Mouse (Mus musculus) lung, postnatal 36 days (tissue): ENCODE results near the gene Nlrp14.
"Not testable (repeated sequence)": the region's sequence is repeated elsewhere in the genome, so short reads cannot be mapped to it uniquely, and the experiment has no call there.

Source experiments
- DNase-seq: peaks from one replicate; pipeline ENCODE4 v3.0.0; 2022; ENCODE audit warnings: mixed read lengths

Nlrp14 gene

DNA sequence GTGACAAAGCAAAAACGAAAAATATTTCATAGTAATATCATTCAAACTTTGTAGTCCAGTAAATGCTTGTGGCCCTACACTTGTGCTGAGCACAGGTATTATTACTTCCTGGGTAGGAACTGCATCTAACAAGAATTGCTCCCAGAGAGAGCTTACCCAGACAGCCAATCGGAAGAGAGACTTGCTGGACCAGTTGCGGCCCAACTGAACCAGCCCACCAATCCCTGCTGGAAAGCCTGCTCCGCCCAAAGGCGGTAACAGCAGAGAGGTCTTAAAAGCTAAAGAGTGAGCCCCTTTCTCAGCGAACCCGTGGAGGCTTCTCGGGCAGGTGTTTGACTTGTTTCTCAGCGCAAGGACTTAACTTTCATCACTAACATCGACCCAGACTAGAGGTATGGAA is at the start of gene Nlrp14:
TSS of gene Nlrp14 (plus strand) at position 301 of the 400 bp plus-strand sequence.
- DNase-seq: no peak

DNA sequence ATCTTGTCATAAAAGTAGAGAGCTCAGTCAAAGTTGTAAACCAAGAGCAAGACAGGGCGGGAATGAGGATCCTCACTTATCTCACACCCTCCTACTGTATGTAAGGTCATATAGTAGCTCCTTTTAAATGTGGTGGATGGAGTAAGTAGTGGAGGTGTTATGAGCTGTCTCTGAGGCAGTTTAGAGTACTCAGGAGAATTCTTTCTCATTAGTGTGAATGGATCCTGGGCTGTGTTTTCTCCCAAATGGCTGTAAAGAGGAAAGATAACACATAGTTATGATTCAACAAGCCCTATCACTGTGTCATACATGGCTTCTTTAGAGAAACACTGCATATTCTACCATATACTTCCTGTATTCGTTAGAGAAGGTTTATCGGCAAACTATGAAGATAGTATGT is 35.8 kb upstream of the Nlrp14 start, which contains the start of gene Olfr715:
TSS of gene Olfr715 (minus strand) at position 101 of the 400 bp plus-strand sequence.
- not testable (repeated sequence) for DNase-seq

DNA sequence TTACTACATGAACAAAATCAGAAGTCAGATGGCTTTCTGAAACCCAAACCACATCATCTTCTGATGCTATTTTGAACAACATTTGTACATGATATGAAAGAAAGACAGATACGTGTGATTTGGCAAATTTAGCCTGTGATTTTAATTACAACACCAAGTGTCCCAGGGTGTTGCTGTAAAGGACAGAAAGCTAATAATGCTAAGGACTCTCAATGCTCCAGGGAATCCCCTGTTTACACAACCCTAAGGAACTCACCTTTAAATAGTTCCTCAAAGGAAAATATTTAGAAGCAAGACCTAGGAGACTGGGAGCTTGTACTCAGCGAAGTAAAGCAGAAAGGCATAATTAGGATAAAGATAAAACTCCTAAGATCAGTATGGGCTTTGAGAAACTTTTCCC is 28.8 kb upstream of the Nlrp14 start, which contains the start of gene Olfr716:
TSS of gene Olfr716 (plus strand) at position 301 of the 400 bp plus-strand sequence.
- not testable (repeated sequence) for DNase-seq

DNA sequence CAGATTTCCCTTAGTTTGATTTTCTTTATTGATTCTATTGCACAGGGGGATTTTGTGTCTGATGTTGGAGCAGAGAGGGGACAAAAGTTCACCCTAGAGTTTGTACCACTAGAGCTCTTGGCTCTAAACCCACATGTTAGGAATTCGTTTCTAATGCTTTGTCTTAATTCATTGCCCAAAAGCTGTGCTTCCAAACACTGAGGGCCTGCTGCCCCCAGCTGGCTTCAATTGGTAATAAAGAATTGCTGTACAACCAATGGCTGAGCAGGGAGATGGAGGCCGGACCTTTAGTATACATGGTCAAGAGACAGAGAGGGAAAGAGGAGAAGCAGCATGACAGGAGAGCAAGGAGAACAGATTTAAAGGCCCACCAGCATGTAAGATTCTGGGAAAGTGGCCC is 13.6 kb downstream of the Nlrp14 start:
- DNase-seq: no peak

DNA sequence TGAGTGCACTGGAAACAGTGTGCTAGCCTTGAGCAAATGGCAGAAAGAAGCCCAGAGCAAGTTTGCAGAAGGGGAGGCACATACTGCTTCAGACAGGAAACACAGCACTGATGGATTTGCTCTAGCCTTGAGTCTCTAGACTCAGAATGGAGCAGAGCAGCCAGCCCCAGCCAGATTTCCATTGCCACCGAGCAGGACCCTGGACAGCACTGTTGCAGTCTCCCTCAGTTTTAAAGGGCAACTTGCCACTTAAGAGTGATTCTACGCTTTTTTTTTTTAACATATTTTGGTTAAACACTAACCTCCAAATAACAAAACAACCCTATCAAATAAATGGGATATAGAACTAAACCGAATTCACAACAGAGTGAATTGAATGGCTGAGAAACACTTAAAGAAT is 35.0 kb downstream of the Nlrp14 start:
- no peak for DNase-seq

DNA sequence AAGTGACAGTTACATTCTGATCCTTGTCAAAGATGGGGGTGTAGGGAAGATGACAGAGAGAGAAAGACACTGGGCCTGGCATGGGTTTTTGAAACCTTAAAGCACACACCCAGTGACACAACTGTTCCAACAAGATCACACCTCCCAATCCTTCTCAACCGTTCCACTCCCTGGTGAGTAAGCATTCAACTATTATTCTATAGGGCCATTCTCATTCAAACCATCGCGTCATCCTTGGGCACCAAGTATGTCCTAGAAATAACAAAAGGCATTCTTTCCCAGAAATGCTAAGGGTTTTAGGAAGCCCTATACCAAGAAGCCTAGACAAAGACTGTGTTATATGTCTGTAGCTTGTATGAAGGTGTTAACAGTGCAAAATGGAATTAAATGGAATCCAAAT is 41.1 kb downstream of the Nlrp14 start:
- DNase-seq: no peak

DNA sequence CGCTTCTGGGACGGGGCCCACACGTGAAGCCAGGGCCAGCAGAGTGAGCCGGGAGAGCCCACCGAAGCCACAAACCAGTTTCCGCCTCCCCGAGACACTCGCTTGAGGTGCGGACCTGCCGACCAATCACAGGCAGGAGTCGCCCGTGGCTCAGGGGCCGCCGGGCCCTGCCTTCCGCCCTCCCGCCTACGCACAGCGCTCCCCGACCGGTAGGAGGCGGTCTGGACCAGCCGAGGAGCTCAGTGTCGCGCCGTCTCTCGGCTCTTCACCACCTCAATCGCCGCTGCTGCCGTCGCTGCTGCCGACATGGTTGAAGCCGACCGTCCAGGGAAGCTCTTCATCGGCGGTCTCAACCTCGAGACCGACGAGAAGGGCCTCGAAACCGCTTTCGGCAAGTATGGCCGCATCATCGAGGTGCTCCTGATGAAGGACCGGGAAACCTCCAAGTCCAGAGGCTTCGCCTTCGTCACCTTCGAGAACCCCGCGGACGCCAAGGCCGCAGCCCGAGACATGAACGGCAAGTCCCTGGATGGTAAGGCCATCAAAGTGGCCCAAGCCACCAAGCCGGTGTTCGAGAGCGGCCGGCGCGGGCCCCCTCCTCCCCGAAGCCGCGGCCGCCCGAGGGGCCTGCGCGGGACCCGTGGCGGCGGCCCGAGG is 42.5 kb downstream of the Nlrp14 start, which contains the start of gene Rbmxl2:
TSS of gene Rbmxl2 (plus strand) at position 242 of the 657 bp plus-strand sequence.
- DNase-seq: no peak

DNA sequence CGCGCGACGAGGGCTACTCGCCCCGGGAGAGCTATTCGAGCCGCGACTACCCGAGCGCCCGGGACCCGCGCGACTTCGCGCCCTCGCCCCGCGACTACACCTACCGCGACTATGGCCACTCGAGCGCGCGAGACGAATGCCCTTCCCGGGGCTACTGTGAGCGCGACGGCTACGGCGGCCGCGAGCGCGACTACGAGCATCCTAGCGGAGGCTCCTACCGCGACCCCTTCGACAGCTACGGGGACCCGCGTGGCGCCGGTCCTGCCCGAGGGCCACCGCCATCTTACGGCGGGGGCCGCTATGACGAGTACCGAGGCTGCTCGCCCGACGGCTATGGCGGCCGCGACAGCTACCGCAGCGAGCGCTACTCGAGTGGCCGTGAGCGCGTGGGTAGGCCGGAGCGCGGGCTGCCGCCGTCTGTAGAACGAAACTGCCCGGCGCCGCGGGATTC is 43.4 kb downstream of the Nlrp14 start:
- no peak for DNase-seq

DNA sequence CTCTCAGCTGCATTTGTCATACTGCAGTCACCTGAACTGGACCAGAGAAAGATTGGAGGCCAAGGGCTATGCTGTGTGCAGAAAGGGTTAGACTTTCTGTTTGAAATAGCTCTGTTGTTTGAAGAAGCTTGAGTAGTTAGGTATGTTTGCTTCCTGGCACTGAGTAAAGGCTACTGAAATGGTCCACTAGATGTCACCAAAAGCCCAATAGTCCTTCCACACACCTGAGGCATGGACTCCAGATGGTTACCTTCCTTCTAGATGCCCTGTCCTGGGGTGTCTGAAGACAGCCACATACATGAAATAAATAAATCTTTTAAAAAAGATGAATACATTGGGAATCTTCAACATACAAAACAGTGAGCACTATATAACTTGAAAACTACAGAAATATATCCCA is 48.9 kb downstream of the Nlrp14 start:
- peak; percentile 26 for DNase-seq

DNA sequence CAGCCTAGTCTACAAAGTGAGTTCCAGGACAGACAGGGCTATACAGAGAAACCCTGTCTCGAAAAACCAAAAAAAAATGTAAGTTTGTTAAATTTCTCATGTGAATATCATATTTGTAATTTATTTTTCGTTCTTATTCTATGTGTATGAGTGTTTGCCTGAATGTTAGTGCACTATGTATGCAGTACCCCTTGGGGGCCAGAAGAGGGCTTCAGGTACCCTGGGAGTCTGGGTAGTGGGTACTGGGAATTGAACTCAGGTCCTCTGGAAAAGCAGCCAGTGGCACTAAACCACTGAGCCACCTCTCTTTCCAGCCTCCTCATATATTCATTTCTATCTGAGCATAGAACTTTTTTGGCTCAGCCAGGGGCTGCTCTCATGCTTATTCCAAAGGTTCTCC is 50.1 kb downstream of the Nlrp14 start:
- no peak for DNase-seq

DNA sequence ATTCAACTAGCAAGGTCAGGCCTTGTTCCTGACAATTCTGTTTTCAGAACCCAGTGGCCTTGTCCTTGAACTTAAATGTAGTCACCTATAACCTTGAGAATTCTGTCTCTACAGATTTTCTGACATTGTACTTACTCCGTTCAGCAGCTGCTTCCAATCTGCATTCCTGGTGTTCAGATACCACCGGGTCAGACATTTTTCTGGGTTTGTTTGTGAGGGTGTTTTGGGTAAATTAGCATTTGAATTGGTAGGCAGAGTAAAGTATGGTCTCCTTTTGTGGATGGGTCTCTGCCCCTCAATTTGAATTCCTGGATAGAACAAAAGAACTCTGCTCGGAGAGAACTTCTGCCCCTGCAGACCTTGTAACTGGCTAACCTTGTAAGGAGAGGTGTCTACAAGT is 70.1 kb downstream of the Nlrp14 start:
- no peak for DNase-seq

DNA sequence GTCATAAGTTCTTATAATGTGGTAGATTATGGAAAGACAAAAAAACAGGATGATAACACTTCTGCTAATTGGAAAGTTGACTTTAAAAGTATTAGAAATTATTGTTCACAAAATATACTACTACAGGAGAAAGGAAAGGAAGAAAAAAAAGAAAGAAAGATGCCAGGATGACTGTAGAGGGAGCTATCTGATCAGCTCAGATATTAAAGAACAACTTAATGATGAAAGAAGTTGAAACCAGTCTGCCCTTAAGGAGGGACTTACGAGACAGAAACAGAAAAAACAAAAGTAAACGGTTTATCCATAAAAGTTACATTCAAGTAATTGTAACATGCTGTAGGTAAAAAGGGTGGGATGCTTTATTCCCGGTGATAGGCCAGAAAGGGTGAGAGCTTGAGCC is 70.7 kb downstream of the Nlrp14 start:
- DNase-seq: no peak

DNA sequence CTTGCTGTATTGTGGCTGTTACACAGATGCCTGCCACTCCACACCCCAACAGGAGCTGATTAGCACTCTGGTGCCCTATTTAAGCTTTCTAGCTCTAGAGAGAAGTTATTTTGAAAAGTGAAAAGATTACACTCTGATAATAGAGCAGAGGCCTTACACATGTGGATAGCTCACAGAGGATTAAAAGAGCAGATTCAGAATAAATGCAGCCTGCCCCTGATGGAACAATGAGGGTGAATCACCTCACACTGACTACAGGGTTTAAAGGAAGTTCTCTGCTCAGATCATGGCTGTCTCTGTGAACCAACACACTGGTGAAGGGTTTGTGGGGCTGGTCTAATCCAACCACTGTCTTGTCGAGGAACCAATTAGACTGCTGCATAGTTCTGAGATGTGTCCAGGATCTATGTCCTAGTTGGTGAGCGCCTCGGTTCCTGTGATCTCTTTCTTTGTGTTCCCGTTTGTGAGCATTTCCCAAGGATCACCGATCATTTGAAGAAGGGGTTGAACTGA is 74.6 kb downstream of the Nlrp14 start:
- DNase-seq: no peak
